Mouse (Mus musculus) embryonic fibroblast, embryonic 13.5 days (primary cell): ENCODE data around the gene Helt.

Source experiments
- CTCF ChIP-seq: IDR thresholded peaks from 2 replicates; pipeline ENCODE4 v1.5.1; 2011; ENCODE audit warnings: mild to moderate bottlenecking, control low read depth, low read length, moderate library complexity, borderline replicate concordance; ENCODE audit not compliant: insufficient read depth
- POLR2A ChIP-seq: IDR thresholded peaks from 2 replicates; pipeline ENCODE4 v1.6.1; 2011; ENCODE audit warnings: low read depth, mild to moderate bottlenecking, control low read depth, low read length, moderate library complexity

DNA sequence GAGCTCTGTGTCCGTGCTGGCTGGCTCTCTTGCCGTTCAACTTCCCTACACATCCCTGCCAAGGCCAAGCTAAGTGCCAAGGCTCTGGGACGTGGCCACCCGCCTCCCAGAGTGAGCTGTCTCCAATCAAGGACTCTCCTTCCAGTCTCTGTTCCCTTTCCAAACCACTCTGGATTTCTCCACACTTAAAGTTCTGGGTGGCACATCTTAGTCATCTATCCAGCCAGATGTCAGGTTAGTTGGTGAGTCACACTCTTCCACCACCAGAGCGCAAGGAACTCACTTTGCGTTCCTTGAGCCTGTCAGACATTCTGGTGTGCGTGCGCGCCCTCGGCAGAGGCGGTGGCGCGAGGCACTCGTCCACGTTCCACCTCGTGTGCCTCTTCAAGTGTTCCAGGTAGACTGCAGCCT, 725 bp downstream of the Helt start:
- TF ChIP-seq CTCF (no peak), POLR2A (no peak)
